Mouse (Mus musculus) cerebellum, adult 11 months (tissue): Measurements from ENCODE around the gene Klf5.
A peak's percentile ranks its signal among the peaks of the same experiment; 100 is the strongest.

ENCODE experiments used
- DNase-seq: peaks from one replicate; pipeline ENCODE4 v3.0.0; 2022

Gene Klf5

DNA sequence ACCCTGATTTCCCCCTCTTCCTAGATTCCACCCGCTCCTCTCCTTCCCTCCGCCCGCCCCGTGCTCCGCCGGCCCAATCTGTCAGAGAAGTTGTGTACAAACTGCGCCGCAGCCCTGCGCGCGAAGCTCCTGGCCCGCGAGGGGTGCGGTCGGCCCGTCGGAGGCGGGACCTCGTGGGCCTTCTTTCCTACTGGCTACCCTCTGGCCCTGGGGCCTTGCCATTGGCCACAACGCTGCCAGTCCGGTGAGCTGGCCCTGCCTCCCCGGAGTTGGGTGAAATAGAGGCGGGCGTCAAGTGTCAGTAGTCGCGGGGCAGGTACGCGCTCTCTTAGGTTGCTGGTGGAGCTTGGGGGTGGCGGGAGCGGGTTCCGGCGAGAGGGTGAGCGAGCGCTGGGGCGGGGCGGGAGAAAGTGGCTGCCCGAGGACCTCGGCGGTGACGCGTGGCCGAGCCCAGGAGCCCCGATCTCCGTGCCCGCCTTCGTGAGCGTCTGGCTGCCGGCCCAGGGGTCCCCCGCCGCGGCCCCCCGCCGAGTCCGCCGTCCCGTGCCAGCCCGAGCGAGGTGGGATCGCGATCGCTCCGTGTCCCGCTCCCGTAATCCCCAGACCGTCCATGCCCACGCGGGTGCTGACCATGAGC, at the start of gene Klf5:
Gene Klf5, plus strand, starts transcription at position 307 of the 637 bp plus-strand sequence.
- DNase-seq, result peak; percentile 57

GRCm38 (mm10) chr14:99262026-99262425, 36.5 kb upstream of the Klf5 start:
- DNase-seq, result no peak

DNA sequence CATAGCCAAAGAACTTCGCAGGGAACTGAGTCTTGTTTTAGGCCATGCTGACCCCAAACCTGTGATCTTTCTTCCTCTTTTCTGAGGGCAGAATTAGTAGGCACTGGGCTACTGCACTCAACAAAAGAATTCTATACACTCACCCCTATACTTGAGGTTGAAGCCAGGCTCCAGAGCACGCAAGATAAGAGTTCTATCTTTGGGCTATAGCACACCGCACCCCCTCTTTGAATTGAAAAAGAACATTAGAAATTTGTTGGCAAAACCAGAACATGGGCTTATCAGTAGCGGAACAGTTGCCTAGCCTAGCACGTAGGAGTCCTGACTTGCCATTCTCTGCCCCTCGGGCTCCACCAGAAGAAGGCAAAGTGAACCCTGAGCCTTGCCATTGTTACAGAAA, 34.7 kb upstream of the Klf5 start:
- no peak for DNase-seq

DNA sequence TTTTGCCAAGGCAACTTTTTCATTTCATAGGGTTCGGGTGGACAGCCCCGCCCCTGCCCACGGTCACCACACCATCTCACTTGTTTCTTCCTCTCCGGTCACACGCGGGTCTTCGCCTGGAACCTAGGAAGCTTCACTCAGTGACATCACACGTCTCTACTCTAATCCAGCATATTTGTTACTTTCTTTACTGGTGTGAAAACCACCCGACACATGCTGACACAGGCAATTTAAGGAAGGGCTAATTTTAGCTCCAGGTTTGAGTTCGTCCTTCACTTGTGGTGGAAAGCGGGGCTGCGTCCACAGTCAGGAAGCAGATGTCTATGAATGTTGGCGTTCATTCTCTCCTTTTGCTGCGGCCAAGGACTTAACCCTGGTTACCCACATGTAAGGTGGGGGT, 32.7 kb upstream of the Klf5 start:
- DNase-seq, result no peak

GRCm38 (mm10) chr14:99266749-99267148, 31.7 kb upstream of the Klf5 start:
- no peak for DNase-seq

DNA sequence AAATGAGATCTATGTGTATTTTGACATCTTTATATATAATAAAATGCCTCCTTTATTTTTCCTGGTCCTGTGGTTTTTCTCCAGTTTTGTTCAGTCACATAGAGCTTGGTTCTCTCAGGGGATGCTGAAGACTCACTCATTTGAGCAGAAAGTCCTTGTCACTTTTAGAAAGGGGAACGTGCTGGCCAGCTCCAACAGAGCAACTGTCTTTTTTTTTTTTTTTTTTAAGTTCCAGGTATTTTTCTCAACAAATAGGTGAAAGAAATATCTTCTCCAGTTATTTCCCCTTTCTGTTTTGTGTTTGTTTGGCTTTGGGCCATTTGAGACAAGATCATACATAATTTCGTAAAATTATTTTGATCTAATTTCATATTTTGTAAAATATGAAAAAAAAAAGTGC, 24.4 kb upstream of the Klf5 start:
- no peak for DNase-seq

- no peak for DNase-seq
Observed at GRCm38 (mm10) chr14:99275827-99276226, 22.7 kb upstream of the Klf5 start.

- no peak for DNase-seq
Observed at GRCm38 (mm10) chr14:99278312-99278711, 20.2 kb upstream of the Klf5 start.

DNA sequence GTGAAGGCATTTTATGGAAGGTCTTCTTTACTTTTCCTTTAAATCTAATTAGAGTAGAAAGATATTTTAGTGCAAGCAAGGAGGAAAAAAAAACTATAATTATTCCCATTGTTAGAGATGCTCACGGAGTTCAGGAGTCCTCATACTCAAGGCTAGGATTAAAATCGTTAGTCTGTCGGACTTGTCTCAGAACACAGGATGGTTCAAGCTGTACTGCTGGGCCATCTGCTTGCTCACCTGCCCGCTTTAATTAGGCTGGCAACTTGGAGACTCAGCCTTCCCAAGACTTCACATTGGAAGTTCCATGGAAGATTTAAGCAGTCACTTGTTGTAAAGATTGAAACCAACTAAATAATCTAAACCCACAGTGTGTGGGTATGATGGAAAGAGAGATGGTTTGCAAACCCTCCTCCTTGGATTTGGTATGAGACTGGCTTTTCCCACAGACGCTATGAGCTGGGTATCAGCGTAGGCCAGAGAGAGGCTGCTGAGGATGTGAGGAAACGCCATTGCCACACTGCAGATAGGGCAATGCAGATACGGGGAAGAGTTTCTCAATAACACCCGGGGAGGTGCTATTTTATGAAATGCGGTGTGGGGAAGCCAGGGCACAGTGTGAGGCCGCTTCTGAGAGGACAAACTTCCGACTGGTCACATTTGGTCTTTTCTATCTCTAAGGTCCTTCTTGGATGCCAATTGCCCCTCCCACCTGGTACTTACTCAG, 19.6 kb upstream of the Klf5 start:
- no peak for DNase-seq

GRCm38 (mm10) chr14:99280399-99280798, 18.1 kb upstream of the Klf5 start:
- DNase-seq, result no peak

GRCm38 (mm10) chr14:99280825-99281433, 17.6 kb upstream of the Klf5 start:
- no peak for DNase-seq

GRCm38 (mm10) chr14:99285486-99285885, 13.0 kb upstream of the Klf5 start:
- DNase-seq, result no peak

DNA sequence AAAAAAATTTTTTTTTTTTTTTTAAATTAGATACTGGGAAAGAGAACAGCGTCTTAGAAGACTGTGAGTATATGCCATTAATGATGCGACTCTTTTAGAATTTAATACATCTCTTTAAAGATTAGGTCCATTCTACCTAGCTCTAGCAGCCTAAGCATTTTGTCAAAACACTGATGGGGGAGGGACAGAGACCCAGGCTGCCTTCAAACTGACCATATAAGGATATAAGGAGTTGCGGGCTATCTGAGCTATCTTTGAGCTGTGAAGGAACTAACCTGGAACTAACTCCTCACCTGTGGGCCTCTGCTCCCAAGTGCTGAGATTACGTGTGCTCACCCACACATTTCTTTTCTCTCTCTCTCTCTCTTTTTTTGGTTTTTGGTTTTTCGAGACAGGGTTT, 6.3 kb upstream of the Klf5 start:
- DNase-seq, result no peak

- DNase-seq, result no peak
Observed at GRCm38 (mm10) chr14:99294424-99294823, 4.1 kb upstream of the Klf5 start.

DNA sequence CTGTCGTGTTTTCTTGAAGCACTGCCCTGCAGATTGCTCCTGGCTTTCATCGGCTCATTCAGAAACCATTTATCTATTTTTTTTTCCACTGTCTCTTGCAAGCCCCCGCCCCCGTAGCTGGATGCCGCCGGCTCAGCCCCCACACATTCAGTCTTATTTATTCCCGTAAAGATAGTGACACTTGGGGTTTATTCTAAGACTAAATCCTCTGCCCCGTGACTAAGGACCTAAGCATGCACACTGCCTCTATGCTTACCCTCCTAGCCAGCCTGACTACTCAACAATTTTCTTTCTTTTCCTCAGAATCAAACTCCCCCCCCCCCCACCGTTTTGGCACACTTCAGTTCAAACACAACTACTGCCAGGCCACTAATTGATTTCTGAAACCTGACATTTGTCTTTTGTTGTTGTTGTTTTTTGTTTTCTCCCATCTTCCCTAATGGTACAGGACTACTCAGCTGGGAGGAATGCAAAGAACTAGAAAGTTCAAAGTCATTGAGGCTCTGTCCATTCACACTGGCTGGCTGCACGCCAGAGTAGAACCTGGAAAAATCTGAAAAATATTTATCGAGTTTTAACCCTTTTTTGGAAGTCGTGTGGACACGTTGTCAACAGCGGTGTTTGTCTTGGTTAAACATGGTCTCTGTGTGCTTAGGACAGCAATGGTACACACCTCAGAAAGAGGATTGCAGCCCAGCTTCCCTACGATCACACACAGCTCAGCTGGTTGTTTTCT, 2.7 kb upstream of the Klf5 start:
- DNase-seq, result no peak

DNA sequence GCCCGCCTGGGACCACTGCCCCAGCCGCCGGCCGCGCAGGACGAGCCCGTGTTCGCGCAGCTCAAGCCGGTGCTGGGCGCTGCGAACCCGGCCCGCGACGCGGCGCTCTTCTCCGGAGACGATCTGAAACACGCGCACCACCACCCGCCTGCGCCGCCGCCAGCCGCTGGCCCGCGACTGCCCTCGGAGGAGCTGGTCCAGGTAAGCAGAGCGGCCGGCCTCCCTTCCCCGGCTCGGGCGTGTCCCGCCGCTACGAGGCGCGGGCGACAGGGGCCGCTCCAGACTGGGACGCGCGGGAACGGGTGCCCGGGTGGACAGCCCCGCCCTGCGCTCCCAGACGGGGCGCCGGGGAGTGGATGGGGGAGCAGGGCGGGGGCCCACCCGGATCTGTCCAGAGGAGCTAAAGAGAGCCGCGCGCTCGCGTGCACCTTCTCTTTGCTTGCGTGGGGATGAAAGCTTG, 561 bp downstream of the Klf5 start:
- DNase-seq, result peak; percentile 10

GRCm38 (mm10) chr14:99299701-99300191, 1.3 kb downstream of the Klf5 start:
- no peak for DNase-seq

DNA sequence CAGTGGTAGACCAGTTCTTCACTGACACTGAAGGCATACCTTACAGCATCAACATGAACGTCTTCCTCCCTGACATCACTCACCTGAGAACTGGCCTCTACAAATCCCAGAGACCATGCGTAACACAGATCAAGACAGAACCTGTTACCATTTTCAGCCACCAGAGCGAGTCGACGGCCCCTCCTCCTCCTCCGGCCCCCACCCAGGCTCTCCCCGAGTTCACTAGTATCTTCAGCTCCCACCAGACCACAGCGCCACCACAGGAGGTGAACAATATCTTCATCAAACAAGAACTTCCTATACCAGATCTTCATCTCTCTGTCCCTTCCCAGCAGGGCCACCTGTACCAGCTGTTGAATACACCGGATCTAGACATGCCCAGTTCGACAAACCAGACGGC, 3.0 kb downstream of the Klf5 start:
- no peak for DNase-seq

DNA sequence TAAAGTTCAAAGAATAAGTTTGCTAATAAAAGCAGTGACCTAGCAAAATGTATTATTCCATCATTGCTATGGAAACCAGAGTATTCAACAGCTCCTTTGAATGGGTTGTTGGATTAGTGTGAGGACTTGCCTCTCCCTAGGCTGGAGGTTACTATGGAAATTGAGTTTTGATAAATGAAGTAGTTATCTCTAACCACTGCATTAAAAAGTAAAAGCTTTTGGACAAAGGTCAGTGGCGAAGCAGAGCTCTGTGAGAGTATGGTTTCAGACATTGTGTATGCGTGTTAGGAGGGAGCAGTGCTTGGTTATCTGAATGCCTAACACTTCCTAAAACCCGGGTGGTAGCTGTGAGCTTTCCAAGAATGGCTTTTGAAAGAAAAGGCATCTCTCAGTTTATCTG, 5.9 kb downstream of the Klf5 start:
- no peak for DNase-seq

DNA sequence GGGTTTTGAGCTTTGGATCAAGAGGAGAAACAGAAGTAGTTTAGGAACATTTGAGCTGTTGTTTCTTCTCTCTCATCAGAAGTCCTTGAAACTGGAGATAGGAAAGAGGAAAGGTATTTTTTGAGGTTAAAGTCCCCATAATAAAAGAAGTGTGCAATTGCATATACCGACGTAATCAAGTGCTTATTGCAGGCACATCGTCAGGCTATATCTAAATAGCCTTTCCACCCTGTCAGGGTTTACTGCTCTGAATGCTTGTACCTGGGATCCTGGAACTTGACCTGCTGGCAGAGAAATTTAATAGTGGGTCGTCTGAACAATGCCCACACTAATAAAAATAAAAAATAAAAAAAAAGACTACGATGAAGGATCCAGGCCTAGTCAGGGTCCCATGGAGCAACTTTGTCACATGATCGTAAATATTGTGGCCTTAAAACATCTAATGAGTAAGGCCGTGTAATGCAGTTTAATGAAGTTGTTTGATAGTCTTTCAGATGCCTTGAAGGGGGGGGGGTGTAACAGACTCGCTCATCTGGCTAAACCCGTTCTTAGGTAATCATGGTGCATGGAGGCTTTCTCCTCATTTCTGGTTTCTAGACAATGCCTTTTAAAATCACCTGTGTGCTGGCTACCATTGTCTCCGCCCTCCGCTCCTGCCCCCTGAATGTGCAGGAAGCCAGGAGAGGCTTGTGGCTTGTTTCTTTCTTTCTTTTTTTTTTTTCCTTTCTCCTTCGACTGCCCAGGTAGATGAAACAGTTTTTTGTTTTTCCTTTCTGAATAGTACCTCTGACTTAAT, 6.7 kb downstream of the Klf5 start:
- no peak for DNase-seq

DNA sequence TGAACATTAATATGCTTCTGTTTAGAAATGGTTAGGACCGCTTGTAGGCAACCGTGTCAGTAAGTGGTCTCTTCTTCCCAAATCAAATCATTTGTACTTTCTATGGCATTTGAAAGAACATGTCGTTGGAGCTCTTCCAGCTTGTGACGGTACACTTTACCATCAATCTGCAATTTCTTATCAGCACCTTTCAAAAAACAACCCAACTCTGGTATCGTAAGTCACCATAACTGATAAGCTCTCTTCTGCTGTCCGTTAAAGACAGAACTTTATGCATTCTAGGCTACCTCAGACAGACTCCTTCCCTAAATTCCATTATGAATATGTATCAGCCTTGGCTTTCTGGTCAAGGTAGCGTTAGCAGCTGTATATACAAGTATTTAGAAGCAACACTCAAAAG, 7.9 kb downstream of the Klf5 start:
- no peak for DNase-seq

- DNase-seq, result no peak
Observed at GRCm38 (mm10) chr14:99309606-99310005, 11.1 kb downstream of the Klf5 start.

- DNase-seq, result no peak
Observed at GRCm38 (mm10) chr14:99310358-99310757, 11.9 kb downstream of the Klf5 start.
